Mouse (Mus musculus): ENCODE measurements at regions not wholly inside any gene's neighbourhood (a gene's known extent, or its start where the extent isn't known, plus 50 kb on each side); places are given as distances from the start of the nearest gene placed in this dataset.

- TF ChIP-seq POLR2A (IDR thresholded peaks at IDR 0.05; ENCODE audit: borderline replicate concordance, extremely low read depth, low read depth, low read length) (no peak), CTCF (IDR thresholded peaks at IDR 0.05; ENCODE audit: insufficient read depth, low read length) (peak; percentile 77)
These were observed 85.7 kb downstream of the Rpl14 start for GRCm38 (mm10) chr9:120656976-120657375.
